Mouse (Mus musculus) gastrocnemius, adult 18-20 months (tissue): Measurements from ENCODE around the gene Magea3. TPM values are rescaled to one million over a fixed set of nuclear protein-coding genes. Genes with fewer than 3 reads are reported as not detected.
"Not testable (repeated sequence)": the region's sequence is repeated elsewhere in the genome, so short reads cannot be mapped to it uniquely, and the experiment has no call there.

Experiments
- DNase-seq: peaks from one replicate; pipeline ENCODE4 v3.0.0; 2021; ENCODE audit warnings: low spot score
- long read RNA-seq, 2 experiments: library from polyadenylated mRNA; stranded (forward); transcript quantifications; one replicate each; pipeline ENCODE4 v2.0.0; 2021
- total RNA-seq, 2 experiments: library from RNA; stranded (reverse); gene quantifications; 2 replicates each; pipeline ENCODE4 v1.2.3; 2021

Magea3 gene
- not detected for total RNA-seq
- long read RNA-seq, experiment 1, result 0 reads
- long read RNA-seq, experiment 2, result 0 reads

DNA sequence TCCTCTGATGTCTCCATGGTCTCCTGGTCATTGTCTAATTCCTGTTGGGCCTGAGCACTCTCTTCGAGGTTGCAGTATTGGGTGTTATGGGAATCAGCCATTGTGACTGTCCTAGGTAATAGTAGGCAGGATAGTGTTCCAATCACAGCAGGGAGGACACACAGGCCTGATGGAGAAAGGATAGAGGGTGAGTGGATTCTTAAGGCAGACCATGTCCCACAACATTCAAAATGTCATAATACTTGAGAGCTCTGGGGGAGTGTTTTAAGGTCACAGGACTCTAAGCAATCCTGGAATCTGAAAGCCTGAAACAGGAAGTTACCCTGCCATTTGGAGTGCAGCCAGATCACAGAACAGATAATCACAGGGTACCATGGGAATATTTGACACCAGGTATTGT, at the start of gene Magea3:
Gene Magea3 (minus strand): TSS at position 101 of the 400 bp plus-strand sequence.
- DNase-seq, result not testable (repeated sequence)

GRCm38 (mm10) chrX:154995750-154996149, 46.4 kb upstream of the Magea3 start, which contains the start of gene Magea8:
TSS of gene Magea8 (minus strand) at chrX:154995850.
- DNase-seq, result not testable (repeated sequence)

GRCm38 (mm10) chrX:154935887-154936286, 13.4 kb downstream of the Magea3 start, which contains the start of gene Magea6:
TSS of gene Magea6 (minus strand) at chrX:154935987.
- DNase-seq, result not testable (repeated sequence)

Other genes starting within 250 kb of the Magea3 start
- gene Cldn34b1, start 59.2 kb downstream of the Magea3 start, total RNA-seq, result not detected
- not detected for gene Magea6, start 13.5 kb downstream of the Magea3 start, total RNA-seq
- gene Magea8, start 46.3 kb upstream of the Magea3 start, total RNA-seq, result not detected
- not detected for gene Magea5, start 113.6 kb upstream of the Magea3 start, total RNA-seq
- not detected for gene Magea1, start 140.3 kb upstream of the Magea3 start, total RNA-seq
- gene Magea2, start 144.2 kb upstream of the Magea3 start, total RNA-seq, result not detected
- not detected for gene Cldn34b2, start 178.9 kb upstream of the Magea3 start, total RNA-seq